Mouse (Mus musculus): ENCODE measurements around the gene Appl2. TPM values are rescaled to one million over a fixed set of nuclear protein-coding genes. Genes with fewer than 3 reads are reported as not detected.

Appl2 gene
- total and polyA plus RNA-seq, 3 experiments: 0.15 to 0.99 TPM; not detected in 1

- TF ChIP-seq NELFE (IDR thresholded peaks at IDR 0.05; ENCODE audit: low read depth, low read length) (no peak), CHD1 (IDR thresholded peaks at IDR 0.05; ENCODE audit: low read depth, low read length) (no peak), ZMIZ1 (IDR thresholded peaks at IDR 0.05; ENCODE audit: low read depth, low read length) (no peak), MAX (IDR thresholded peaks at IDR 0.05; ENCODE audit: low read length) (peak; percentile 28; the same call in 1 of the 2 replicates), MYC (IDR thresholded peaks at IDR 0.05; ENCODE audit: low read depth, low read length) (0 out of 2 replicates have a peak, but pooled peaks have one; percentile 51), USF1 (IDR thresholded peaks at IDR 0.05; ENCODE audit: low read depth, low read length) (no peak), TCF12 (IDR thresholded peaks at IDR 0.05; ENCODE audit: low read depth, low read length) (peak; percentile 97), ZC3H11A (IDR thresholded peaks at IDR 0.05; ENCODE audit: low read depth, low read length) (no peak), NRF1 (IDR thresholded peaks at IDR 0.05; ENCODE audit: insufficient read depth, low read depth, low read length, poor library complexity, severe bottlenecking) (peak; percentile 70), JUND (IDR thresholded peaks at IDR 0.05; ENCODE audit: low read depth, low read length) (no peak), POLR2AphosphoS5 (IDR thresholded peaks at IDR 0.05; ENCODE audit: borderline replicate concordance, low read depth, low read length) (no peak), RCOR1 (IDR thresholded peaks at IDR 0.05; ENCODE audit: low read depth, low read length) (no peak; the same call in 1 of the 2 replicates), E2F4 (IDR thresholded peaks at IDR 0.05; ENCODE audit: borderline replicate concordance, low read depth, low read length) (no peak), CTCF (IDR thresholded peaks at IDR 0.05 in 2 of 3, conservative IDR thresholded peaks at IDR 0.05 in 1 of 3; ENCODE audit: control insufficient read depth in 1 of 3, insufficient read depth in 1 of 3, low read depth in 2 of 3, low read length in 3 of 3, poor library complexity in 1 of 3, severe bottlenecking in 1 of 3) (no peak), USF2 (IDR thresholded peaks at IDR 0.05; ENCODE audit: borderline replicate concordance in 1 of 2, insufficient read depth in 1 of 2, low read depth in 1 of 2, low read length in 2 of 2) (no peak), RAD21 (IDR thresholded peaks at IDR 0.05; ENCODE audit: low read depth, low read length) (no peak), GATA1 (IDR thresholded peaks at IDR 0.05; ENCODE audit: low read depth, low read length) (peak; percentile 97), SMC3 (IDR thresholded peaks at IDR 0.05; ENCODE audit: low read depth, low read length) (no peak), MAFK (IDR thresholded peaks at IDR 0.05; ENCODE audit: borderline replicate concordance, low read depth, low read length) (no peak), EP300 (IDR thresholded peaks at IDR 0.05; ENCODE audit: low read depth in 1 of 2, low read length in 2 of 2) (peak; percentile 81 to 93), POLR2A (IDR thresholded peaks at IDR 0.05; ENCODE audit: control insufficient read depth in 1 of 2, insufficient read depth in 1 of 2, low read depth in 1 of 2, low read length in 2 of 2, poor library complexity in 1 of 2) (peak in 1 of 2 experiments; percentile 21; a peak in 1 of 4 replicates)
Observed at GRCm38 (mm10) chr10:83644865-83645715, 3.4 kb downstream of the Appl2 start (continued).

DNA sequence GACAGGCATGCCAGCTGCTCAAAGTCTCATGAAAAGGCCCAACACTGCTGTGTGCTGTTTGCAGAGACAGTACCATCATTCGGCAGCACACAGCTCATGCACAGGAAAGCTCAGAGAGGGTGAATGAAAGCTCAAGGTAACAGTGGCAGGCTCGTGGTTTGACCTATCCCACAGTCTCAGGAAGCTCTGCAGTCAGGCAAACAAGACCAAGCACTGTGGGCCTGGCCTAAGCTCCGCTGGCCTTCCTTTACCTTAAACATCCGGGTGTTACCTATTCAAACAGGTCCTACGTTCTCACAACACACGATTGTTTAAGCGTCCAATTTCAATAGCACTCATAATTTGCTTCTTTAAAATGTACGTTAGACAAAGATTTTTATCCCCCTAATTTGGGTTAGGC is 4.4 kb downstream of the Appl2 start:
- no peak for TF ChIP-seq NELFE (IDR thresholded peaks at IDR 0.05; ENCODE audit: low read depth, low read length)
- TF ChIP-seq KAT2A (conservative IDR thresholded peaks at IDR 0.05; ENCODE audit: low read depth, low read length): no peak
- no peak for TF ChIP-seq POLR2A (IDR thresholded peaks at IDR 0.05; ENCODE audit: control insufficient read depth in 1 of 2, insufficient read depth in 1 of 2, low read depth in 1 of 2, low read length in 2 of 2, poor library complexity in 1 of 2)
- TF ChIP-seq TBP (IDR thresholded peaks at IDR 0.05; ENCODE audit: low read depth, low read length): no peak
- TF ChIP-seq CTCF (IDR thresholded peaks at IDR 0.05 in 2 of 3, conservative IDR thresholded peaks at IDR 0.05 in 1 of 3; ENCODE audit: control insufficient read depth in 1 of 3, insufficient read depth in 1 of 3, low read depth in 2 of 3, low read length in 3 of 3, poor library complexity in 1 of 3, severe bottlenecking in 1 of 3): no peak
- TF ChIP-seq MEF2A (IDR thresholded peaks at IDR 0.05; ENCODE audit: extremely low read depth, insufficient replicate concordance, low read depth, low read length, poor library complexity, severe bottlenecking): no peak
- no peak for TF ChIP-seq BHLHE40 (IDR thresholded peaks at IDR 0.05; ENCODE audit: borderline replicate concordance, low read depth, low read length)
- TF ChIP-seq UBTF (IDR thresholded peaks at IDR 0.05; ENCODE audit: borderline replicate concordance, insufficient read depth, low read depth, low read length): no peak
- no peak for TF ChIP-seq CHD2 (IDR thresholded peaks at IDR 0.05; ENCODE audit: low read length)
- TF ChIP-seq JUND (IDR thresholded peaks at IDR 0.05; ENCODE audit: low read depth, low read length): no peak
- no peak for TF ChIP-seq TCF12 (IDR thresholded peaks at IDR 0.05; ENCODE audit: low read depth, low read length)
- TF ChIP-seq SIN3A (IDR thresholded peaks at IDR 0.05; ENCODE audit: low read length): no peak
- TF ChIP-seq MAX (IDR thresholded peaks at IDR 0.05; ENCODE audit: low read length): no peak
- TF ChIP-seq RAD21 (IDR thresholded peaks at IDR 0.05; ENCODE audit: low read depth, low read length): no peak
- no peak for TF ChIP-seq NRF1 (IDR thresholded peaks at IDR 0.05; ENCODE audit: insufficient read depth, low read depth, low read length, poor library complexity, severe bottlenecking)
- no peak overlapping the region for H3K27ac ChIP-seq (ENCODE audit: control insufficient read depth, low read depth, low read length)
- peaks cover 1 to 21% of the 10 kb centered on the region in 2 experiments; a peak in 3 of 4 replicates for H3K4me1 ChIP-seq (ENCODE audit: control insufficient read depth in 1 of 2, insufficient read depth in 2 of 2, low read length in 2 of 2)
- DNase-seq (ENCODE audit: low read depth, low spot score): no peak
- H3K79me2 ChIP-seq (ENCODE audit: control insufficient read depth, insufficient read depth, low read length, poor library complexity): no peaks in the 10 kb centered on the region
- peaks cover 4 to 5% of the 10 kb centered on the region in 2 experiments; a peak in 2 of 4 replicates for H3K27me3 ChIP-seq (ENCODE audit: control insufficient read depth in 1 of 2, insufficient read depth in 2 of 2, low read length in 2 of 2)
- no peaks in the 10 kb centered on the region for H3K9me3 ChIP-seq (replicated peaks; ENCODE audit: insufficient read depth, low read length)
- no peak overlapping the region for H3K9ac ChIP-seq (ENCODE audit: control insufficient read depth, low read depth, low read length, poor library complexity, severe bottlenecking)
- no peak overlapping the region for H3K4me3 ChIP-seq (ENCODE audit: control insufficient read depth in 1 of 2, insufficient read depth in 1 of 2, low read depth in 2 of 2, low read length in 2 of 2)
- H3K36me3 ChIP-seq (ENCODE audit: control insufficient read depth in 1 of 2, insufficient read depth in 2 of 2, low read length in 2 of 2): peaks cover 0 to 2% of the 10 kb centered on the region in 2 experiments; a peak in 1 of 4 replicates
